Mouse (Mus musculus) T-helper 1 cell (primary cell): Measurements from ENCODE around the gene Eno2.

Experiments
- in situ Hi-C: fragments of 300-600 bp; cut with MboI, MseI; formaldehyde crosslinking; loops from one replicate; pipeline ENCODE4 v1.15.1; 2025; ENCODE audit warnings: high pct_unique_total_duplicates

Gene Eno2

DNA sequence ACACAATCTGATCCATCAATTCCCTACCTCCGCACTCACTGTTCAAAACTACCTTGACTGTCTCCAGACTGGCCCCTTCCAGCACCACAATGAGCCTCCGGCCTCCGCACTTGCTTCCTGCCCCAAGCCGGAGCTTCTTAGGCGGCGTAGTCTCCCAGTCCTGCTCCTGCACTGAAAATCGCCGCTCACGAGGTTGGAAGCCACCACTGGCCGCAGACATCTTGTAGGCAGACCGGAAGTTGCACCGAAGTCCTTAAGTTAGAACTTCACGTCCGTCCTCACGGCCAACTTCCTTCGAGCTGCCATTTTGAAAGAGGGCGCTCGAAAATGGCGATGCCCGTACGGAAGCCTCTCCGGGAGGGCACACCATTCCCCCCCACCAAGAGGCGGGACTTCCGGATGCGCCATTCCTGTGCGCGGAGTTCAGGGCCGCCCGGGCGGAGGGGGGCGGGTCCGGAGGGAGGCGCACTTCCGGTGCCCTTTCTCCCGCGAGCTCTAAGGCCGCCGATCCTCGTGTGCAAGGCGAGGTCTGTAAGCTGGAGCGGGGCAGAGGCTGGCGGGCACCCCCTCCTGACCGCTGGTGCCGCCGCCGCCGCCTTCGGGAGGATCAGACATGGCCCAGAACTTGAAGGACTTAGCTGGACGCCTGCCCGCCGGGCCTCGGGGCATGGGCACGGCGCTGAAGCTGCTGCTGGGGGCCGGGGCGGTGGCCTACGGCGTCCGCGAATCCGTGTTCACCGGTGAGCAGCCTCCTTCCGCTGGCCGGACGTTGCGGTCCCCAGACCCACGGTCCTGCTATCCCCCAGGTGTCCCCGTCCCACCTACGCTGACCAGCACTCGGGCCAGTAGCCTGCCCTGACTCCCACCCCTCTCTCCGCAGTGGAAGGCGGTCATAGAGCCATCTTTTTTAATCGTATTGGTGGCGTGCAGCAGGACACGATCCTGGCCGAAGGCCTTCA lies 57.4 kb downstream of the Eno2 start, which contains the start of the genes Emg1 and Phb2:
Emg1 (minus strand) TSS at position 355 of the 959 bp plus-strand sequence.
Phb2 (plus strand) TSS at position 513 of the 959 bp plus-strand sequence.
- in situ Hi-C loops, result loop anchor here (25.0 kb wide), 1 partner anchor 1900 kb away; the partner anchor contains the start of genes Foxj2 and Slc2a3
